Mouse (Mus musculus) gastrocnemius, postnatal 14 days (tissue): ENCODE data around the gene A730046J19Rik. TPM values are rescaled to one million over a fixed set of nuclear protein-coding genes. Genes with fewer than 3 reads are reported as not detected.

Experiments
- DNase-seq: peaks from one replicate; pipeline ENCODE4 v3.0.0; 2021; ENCODE audit warnings: mixed read lengths
- intact Hi-C: fragments of 180-260 bp; cut with DNase I; formaldehyde crosslinking; loops from one replicate; pipeline ENCODE4 v1.15.1; 2025; ENCODE audit warnings: low total_unique reads
- long read RNA-seq, 2 experiments: library from polyadenylated mRNA; stranded (forward); transcript quantifications; one replicate each; pipeline ENCODE4 v2.0.0; 2021
- total RNA-seq, 2 experiments: library from RNA; stranded (reverse); gene quantifications; 2 replicates each; pipeline ENCODE4 v1.2.3; 2021

The A730046J19Rik gene
- total RNA-seq = under 1 TPM; 0.07 to 0.23 TPM
- long read RNA-seq, experiment 1 = 0 reads
- long read RNA-seq, experiment 2 = 0 reads

DNA sequence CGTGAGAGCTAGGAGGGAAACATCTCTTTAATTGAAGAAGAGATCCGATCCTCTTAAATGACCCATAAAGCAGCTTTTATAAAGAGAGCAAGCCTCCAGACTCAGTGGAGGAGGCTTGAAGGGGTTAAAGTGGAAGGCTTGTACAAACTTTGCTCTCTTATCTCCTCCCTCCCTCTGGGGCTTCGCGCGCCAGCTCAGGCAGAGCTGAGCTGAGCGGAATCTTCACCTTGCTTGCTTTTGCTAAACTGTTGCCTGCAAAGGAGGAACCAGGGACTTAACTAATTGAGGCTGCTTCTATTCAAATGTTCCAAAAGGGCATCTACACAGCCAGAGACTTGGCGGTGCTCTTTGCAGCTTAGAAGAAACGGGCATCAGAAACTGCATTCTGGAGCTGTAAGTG lies at the start of gene A730046J19Rik:
Gene A730046J19Rik, plus strand, starts transcription at position 173 of the 400 bp plus-strand sequence.
- intact Hi-C loops = no loop called here
- DNase-seq = no peak

DNA sequence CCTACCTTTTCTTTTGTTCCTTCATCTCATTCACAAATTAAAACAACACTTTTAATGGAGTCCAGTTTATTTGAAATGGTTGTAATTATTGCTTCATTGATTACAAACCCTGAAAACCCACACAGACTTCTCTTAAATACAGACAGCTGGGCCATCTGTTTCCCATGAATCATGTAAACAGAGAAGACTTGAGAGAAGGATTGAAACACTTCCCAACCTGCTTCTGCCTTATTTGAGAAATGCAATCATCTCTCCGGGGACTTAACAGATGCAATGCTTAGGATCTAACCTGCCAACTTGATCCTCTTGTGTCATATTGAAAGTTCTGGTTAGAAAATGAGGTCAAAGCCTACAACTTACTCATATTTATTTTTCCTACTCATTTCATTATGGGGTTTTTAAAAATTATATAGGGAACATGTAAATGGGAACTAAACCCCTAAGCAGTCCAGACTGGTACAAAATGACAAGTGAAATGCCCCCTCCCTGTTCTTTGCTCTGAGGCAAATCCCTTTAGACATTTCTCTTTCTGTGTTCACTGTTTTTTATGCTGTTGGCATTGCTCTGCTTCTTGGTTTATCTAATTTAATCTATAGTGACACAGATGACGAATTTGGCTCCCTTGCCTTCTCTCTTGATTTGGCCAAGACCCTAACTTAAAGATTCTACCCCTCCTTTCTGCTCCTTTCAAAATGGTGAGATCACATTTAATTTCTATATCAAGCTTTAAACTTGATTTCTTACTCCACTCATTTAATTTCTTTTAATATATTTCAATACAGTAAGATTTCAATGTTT lies 48.7 kb upstream of the A730046J19Rik start:
- intact Hi-C loops = no loop called here
- DNase-seq = no peak

DNA sequence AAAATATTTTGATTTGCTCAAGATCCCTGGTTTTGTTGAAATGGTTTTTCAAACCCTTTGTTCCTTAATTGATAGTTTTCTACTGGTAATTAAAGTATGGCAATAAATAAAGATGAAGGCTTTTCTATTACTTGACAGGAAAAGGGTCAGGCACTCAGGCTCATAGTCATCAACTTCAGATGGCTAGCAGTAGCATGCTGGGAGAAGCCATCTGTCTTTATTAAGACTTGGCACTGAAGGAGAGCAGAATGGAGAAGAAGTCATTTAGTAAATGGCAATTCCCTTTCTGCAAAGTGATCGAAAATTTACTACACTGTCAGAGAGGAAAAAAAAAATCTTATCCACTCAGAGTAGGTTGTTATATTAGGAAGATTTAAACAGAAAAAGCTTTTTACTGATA lies 17.2 kb upstream of the A730046J19Rik start:
- intact Hi-C loops = no loop called here
- no peak for DNase-seq

DNA sequence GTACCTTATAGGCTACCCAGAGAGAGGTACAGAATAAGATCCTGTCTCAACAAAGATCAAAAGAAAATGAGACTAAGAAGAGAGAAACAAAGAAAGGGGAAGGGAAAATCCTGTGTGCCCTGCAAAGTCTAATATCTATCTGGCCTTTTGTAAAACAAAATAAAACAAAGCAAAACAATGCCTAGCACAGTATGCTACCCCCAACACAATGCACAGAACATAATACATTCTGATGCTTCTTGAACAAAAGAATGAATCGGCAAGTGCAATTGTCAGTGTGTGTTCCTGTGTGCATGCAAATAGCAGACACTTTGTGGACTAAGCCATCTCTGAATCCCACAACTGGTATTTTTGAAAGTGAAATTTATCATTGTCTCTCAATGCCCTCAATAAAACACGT lies 3.5 kb upstream of the A730046J19Rik start:
- intact Hi-C loops = no loop called here

DNA sequence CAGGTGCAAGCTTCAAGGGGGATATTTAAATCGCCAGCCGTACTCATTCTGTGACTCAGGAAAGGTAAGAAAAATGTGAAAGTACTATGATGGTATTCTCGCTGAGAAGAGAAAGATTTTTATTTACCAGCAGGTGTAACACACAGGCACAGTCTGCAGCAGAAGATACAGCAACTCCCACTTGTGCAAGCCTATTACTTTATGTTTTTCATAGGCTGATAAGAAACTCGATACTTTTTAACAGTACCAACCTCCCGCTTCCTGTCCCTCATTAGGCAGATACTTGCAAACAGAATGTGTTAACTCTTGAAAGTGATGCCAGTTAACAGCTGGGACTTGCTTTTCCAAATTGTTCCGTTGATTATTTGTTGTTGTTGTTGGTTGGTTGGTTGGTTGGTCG lies 616 bp downstream of the A730046J19Rik start:
- intact Hi-C loops = no loop called here

More for the DNA sequence above, 3.5 kb upstream of the A730046J19Rik start:
- DNase-seq = no peak

DNA sequence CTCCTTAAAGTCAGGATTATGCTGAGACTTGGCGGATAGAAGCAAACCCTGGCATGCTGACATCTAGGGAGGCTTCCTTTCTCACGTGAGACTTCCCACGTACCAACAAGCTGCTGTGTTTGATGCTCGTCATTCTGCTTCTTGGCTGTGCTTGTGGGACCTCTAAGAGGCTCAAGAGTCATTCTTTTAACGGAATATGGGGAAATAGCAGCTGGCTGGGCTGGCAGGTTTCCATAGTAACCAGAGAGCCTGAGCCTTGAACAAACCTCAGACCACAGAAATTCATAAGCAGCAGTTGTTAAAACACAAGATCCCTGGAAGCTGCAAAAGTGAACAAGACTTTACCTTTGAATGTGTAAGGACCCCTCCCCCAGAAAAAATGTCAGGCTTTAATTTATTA lies 9.4 kb downstream of the A730046J19Rik start:
- intact Hi-C loops = no loop called here
- DNase-seq = no peak

More for the DNA sequence above, 616 bp downstream of the A730046J19Rik start:
- no peak for DNase-seq

Other genes with a start within 250 kb of the A730046J19Rik start
- under 1 TPM; 0.31 to 0.88 TPM for gene Dcx, start 220.4 kb upstream of the A730046J19Rik start, total RNA-seq
- 1 to 10 TPM; 4.1 to 5.6 TPM for gene Alg13, start 164.1 kb downstream of the A730046J19Rik start, total RNA-seq